Mouse (Mus musculus) bone marrow, adult 2 months (tissue): ENCODE data around the gene Tnfaip3.

ENCODE experiments used
- CTCF ChIP-seq: fragments of 200-500 bp; IDR thresholded peaks from 2 replicates; pipeline ENCODE4 v1.5.1; 2011; ENCODE audit warnings: low read length, control low read depth; ENCODE audit not compliant: control insufficient read depth, insufficient read depth
- POLR2A ChIP-seq: fragments of 200-500 bp; IDR thresholded peaks from 2 replicates; pipeline ENCODE4 v1.6.1; 2011; ENCODE audit warnings: low read depth, mild to moderate bottlenecking, control low read depth, low read length, borderline replicate concordance; ENCODE audit not compliant: control insufficient read depth

DNA sequence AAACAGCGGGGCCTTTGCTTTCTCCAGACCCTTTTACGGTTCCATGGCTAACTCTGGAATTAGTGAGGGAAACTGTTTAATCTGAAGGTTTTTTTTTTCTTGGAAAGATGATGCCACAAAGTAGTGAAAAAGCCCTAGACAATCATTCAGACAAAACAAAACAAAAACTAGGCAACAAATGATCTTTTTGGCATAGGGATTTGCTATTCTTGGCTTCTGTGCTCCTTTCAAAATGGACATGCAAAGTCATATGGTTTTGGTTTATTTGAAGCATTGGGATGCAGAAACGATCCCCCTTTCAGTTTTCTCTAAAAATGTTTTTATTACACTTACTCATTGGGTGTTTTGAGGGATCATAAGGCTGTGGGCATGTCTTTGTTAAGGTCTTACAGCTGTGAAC lies 41.0 kb downstream of the Tnfaip3 start:
- TF ChIP-seq CTCF = no peak
- TF ChIP-seq POLR2A = no peak
